Mouse (Mus musculus) cortical plate, adult 2 months (tissue): ENCODE measurements around the gene Prr5. TPM values are rescaled to one million over a fixed set of nuclear protein-coding genes. Genes with fewer than 3 reads are reported as not detected.
A peak's percentile ranks its signal among the peaks of the same experiment; 100 is the strongest.
"Not testable (repeated sequence)": the region's sequence is repeated elsewhere in the genome, so short reads cannot be mapped to it uniquely, and the experiment has no call there.

Experiments used
- H3K27ac ChIP-seq: fragments of 200-500 bp; 2 replicates; pipeline ENCODE4 v1.5.1; 2012; ENCODE audit warnings: low read length, control low read depth, inconsistent platforms; ENCODE audit not compliant: insufficient read depth
- H3K4me1 ChIP-seq: fragments of 200-500 bp; 2 replicates; pipeline ENCODE4 v1.6.1; 2011; ENCODE audit warnings: low read length; ENCODE audit not compliant: control insufficient read depth, insufficient read depth
- H3K4me3 ChIP-seq: fragments of 200-500 bp; 2 replicates; pipeline ENCODE4 v1.5.1; 2011; ENCODE audit warnings: mild to moderate bottlenecking, low read length, control low read depth; ENCODE audit not compliant: insufficient read depth
- CTCF ChIP-seq: fragments of 200-500 bp; IDR thresholded peaks from 2 replicates; pipeline ENCODE4 v1.5.1; 2011; ENCODE audit warnings: mild to moderate bottlenecking, control low read depth, low read length; ENCODE audit not compliant: insufficient read depth; ENCODE audit errors: extremely low read depth
- POLR2A ChIP-seq: fragments of 200-500 bp; IDR thresholded peaks from 2 replicates; pipeline ENCODE4 v1.6.1; 2011; ENCODE audit warnings: mild to moderate bottlenecking, low read length, control low read depth; ENCODE audit not compliant: insufficient read depth; ENCODE audit errors: extremely low read depth
- polyA plus RNA-seq: library from polyadenylated mRNA; depleted of rRNA; stranded (reverse); fragments of >200 nt; gene quantifications from 2 replicates; pipeline ENCODE4 v1.2.3, GENCODE M21; 2012

Prr5 gene
- polyA plus RNA-seq, 1 experiment: 10.1 TPM

GRCm38 (mm10) chr15:84702391-84703345, 33.2 kb downstream of the Prr5 start:
- Histone ChIP-seq H3K27ac (no peak overlapping the region), H3K4me1 (no peaks in the 10 kb centered on the region), H3K4me3 (no peak overlapping the region)
- no peak for TF ChIP-seq POLR2A
- TF ChIP-seq CTCF: no peak

- Histone ChIP-seq H3K4me3 (no peak overlapping the region), H3K27ac (no peak overlapping the region), H3K4me1 (no peaks in the 10 kb centered on the region)
- TF ChIP-seq CTCF (no peak), POLR2A (no peak)
Measured at GRCm38 (mm10) chr15:84703992-84704391, 34.6 kb downstream of the Prr5 start.

- Histone ChIP-seq H3K4me1 (no peaks in the 10 kb centered on the region), H3K27ac (no peak overlapping the region), H3K4me3 (no peak overlapping the region)
- TF ChIP-seq CTCF: no peak
- TF ChIP-seq POLR2A: no peak
Measured at GRCm38 (mm10) chr15:84705351-84705901, 36.0 kb downstream of the Prr5 start.

- Histone ChIP-seq H3K27ac (no peak overlapping the region), H3K4me3 (no peak overlapping the region), H3K4me1 (no peaks in the 10 kb centered on the region)
- TF ChIP-seq CTCF (no peak), POLR2A (no peak)
Measured at GRCm38 (mm10) chr15:84706983-84707619, 37.7 kb downstream of the Prr5 start.

- Histone ChIP-seq H3K27ac (no peak overlapping the region), H3K4me1 (no peaks in the 10 kb centered on the region), H3K4me3 (no peak overlapping the region)
- TF ChIP-seq CTCF (no peak), POLR2A (no peak)
Measured at GRCm38 (mm10) chr15:84712566-84713405, 43.4 kb downstream of the Prr5 start.

- Histone ChIP-seq H3K27ac (0 out of 2 replicates have a peak overlapping the region, but pooled peaks have one; percentile 14), H3K4me3 (no peak overlapping the region), H3K4me1 (no peaks in the 10 kb centered on the region)
- TF ChIP-seq POLR2A (no peak), CTCF (no peak)
Measured at GRCm38 (mm10) chr15:84714730-84715129, 45.3 kb downstream of the Prr5 start.

GRCm38 (mm10) chr15:84715132-84715531, 45.7 kb downstream of the Prr5 start:
- TF ChIP-seq POLR2A (no peak), CTCF (no peak)
- H3K27ac ChIP-seq: no peak overlapping the region
- no peak overlapping the region for H3K4me3 ChIP-seq
- no peaks in the 10 kb centered on the region for H3K4me1 ChIP-seq

- not testable (repeated sequence) for H3K27ac ChIP-seq, H3K4me1 ChIP-seq, H3K4me3 ChIP-seq
Measured at GRCm38 (mm10) chr15:84717570-84718270, 48.3 kb downstream of the Prr5 start.

GRCm38 (mm10) chr15:84718785-84719184, 49.4 kb downstream of the Prr5 start:
- no peak overlapping the region for H3K27ac ChIP-seq
- H3K4me1 ChIP-seq: no peaks in the 10 kb centered on the region
- no peak overlapping the region for H3K4me3 ChIP-seq
- no peak for TF ChIP-seq CTCF
- TF ChIP-seq POLR2A: no peak
